Mouse (Mus musculus) ES-E14 (cell line): ENCODE measurements around the gene Col4a2. TPM values are rescaled to one million over a fixed set of nuclear protein-coding genes. Genes with fewer than 3 reads are reported as not detected.

Experiments used
- DNase-seq: peaks from one replicate; pipeline ENCODE4 v3.0.0-alpha.2; 2013; ENCODE audit warnings: low read depth, low spot score
- H3K27ac ChIP-seq: 2 replicates; pipeline ENCODE4 v1.5.1; 2012; ENCODE audit warnings: low read depth, mild to moderate bottlenecking, low read length, moderate library complexity, mixed read lengths; ENCODE audit not compliant: poor library complexity, insufficient read depth, severe bottlenecking
- H3K36me3 ChIP-seq: 2 replicates; pipeline ENCODE4 v1.6.1; 2012; ENCODE audit warnings: mild to moderate bottlenecking, low read length, moderate library complexity, mixed read lengths; ENCODE audit not compliant: control insufficient read depth, poor library complexity, insufficient read depth, severe bottlenecking
- H3K4me1 ChIP-seq, 2 experiments: fragments of 150-350 bp in 1 of 2; sonication (generic) in 1 of 2; 2 replicates each; pipeline ENCODE4 v1.6.1; 2012; ENCODE audit warnings: low read length in 2 of 2, mild to moderate bottlenecking in 1 of 2, mixed read lengths in 1 of 2; ENCODE audit not compliant: control insufficient read depth in 2 of 2, insufficient read depth in 2 of 2, poor library complexity in 1 of 2
- H3K4me3 ChIP-seq, 2 experiments: fragments of 150-350 bp in 1 of 2; sonication (generic) in 1 of 2; 2 replicates each; pipeline ENCODE4 v1.5.1; 2012; ENCODE audit warnings: low read length in 2 of 2, low read depth in 1 of 2, mild to moderate bottlenecking in 1 of 2, mixed read lengths in 1 of 2; ENCODE audit not compliant: insufficient read depth in 1 of 2, poor library complexity in 1 of 2, severe bottlenecking in 1 of 2
- H3K9ac ChIP-seq: 2 replicates; pipeline ENCODE4 v1.6.1; 2012; ENCODE audit warnings: low read depth, mild to moderate bottlenecking, low read length, mixed read lengths; ENCODE audit not compliant: poor library complexity, insufficient read depth, severe bottlenecking
- H3K9me3 ChIP-seq: fragments of 150-350 bp; sonication (generic); 2 replicates; pipeline ENCODE4 v1.6.1; 2012; ENCODE audit warnings: low read depth, mild to moderate bottlenecking, low read length; ENCODE audit not compliant: control insufficient read depth, insufficient read depth
- CHD2 ChIP-seq: IDR thresholded peaks from 2 replicates; pipeline ENCODE4 v1.6.1; 2014; ENCODE audit warnings: mild to moderate bottlenecking, low read depth, low read length, inconsistent platforms
- HCFC1 ChIP-seq: IDR thresholded peaks from 2 replicates; pipeline ENCODE4 v1.6.1; 2012; ENCODE audit warnings: low read length, inconsistent platforms, borderline replicate concordance; ENCODE audit not compliant: insufficient read depth
- MAFK ChIP-seq: IDR thresholded peaks from 2 replicates; pipeline ENCODE4 v1.6.1; 2014; ENCODE audit warnings: mild to moderate bottlenecking, low read depth, low read length, inconsistent platforms; ENCODE audit not compliant: insufficient read depth
- ZC3H11A ChIP-seq: IDR thresholded peaks from 2 replicates; pipeline ENCODE4 v1.6.1; 2012; ENCODE audit warnings: low read depth, mild to moderate bottlenecking, inconsistent platforms, low read length, borderline replicate concordance
- ZNF384 ChIP-seq: IDR thresholded peaks from 2 replicates; pipeline ENCODE4 v1.6.1; 2012; ENCODE audit warnings: low read depth, low read length, inconsistent platforms
- in situ Hi-C, 2 experiments: fragments of 600-800 bp; cut with MboI; formaldehyde crosslinking; loops; one replicate each; pipeline ENCODE4 v1.15.1; 2025; ENCODE audit warnings: low sequenced_read_pairs in 2 of 2, inconsistent platforms in 1 of 2; ENCODE audit not compliant: unreplicated experiment in 2 of 2
- total RNA-seq: library from RNA; depleted of rRNA; stranded (reverse); fragments of 300-350 nt; gene quantifications from 2 replicates; pipeline ENCODE4 v1.2.3, GENCODE M21; 2012

Gene Col4a2
- total RNA-seq, 1 experiment, result 102 TPM

GRCm38 (mm10) chr8:11393607-11394006 is 81.0 kb downstream of the Col4a2 start:
- H3K4me1 ChIP-seq, result no peaks in the 10 kb centered on the region
- TF ChIP-seq ZC3H11A, result no peak
- no peak for TF ChIP-seq CHD2
- no peak; the same call in 1 of the 2 replicates for TF ChIP-seq ZNF384
- TF ChIP-seq MAFK, result no peak
- TF ChIP-seq HCFC1, result no peak
- no peak overlapping the region for H3K4me3 ChIP-seq
- DNase-seq, result no peak
- H3K9me3 ChIP-seq, result no peaks in the 10 kb centered on the region
- H3K27ac ChIP-seq, result no peak overlapping the region
- in situ Hi-C loops, result loop anchor here (10.0 kb wide), 1 partner anchor 139 kb away; no protein-coding TSS in a partner anchor
- H3K9ac ChIP-seq, result no peak overlapping the region
- H3K36me3 ChIP-seq, result no peaks in the 10 kb centered on the region

GRCm38 (mm10) chr8:11394773-11395172 is 82.2 kb downstream of the Col4a2 start:
- H3K9ac ChIP-seq, result no peak overlapping the region
- H3K4me3 ChIP-seq, result no peak overlapping the region
- no peaks in the 10 kb centered on the region for H3K4me1 ChIP-seq
- H3K36me3 ChIP-seq, result no peaks in the 10 kb centered on the region
- no peak for DNase-seq
- no peak overlapping the region for H3K27ac ChIP-seq
- no peaks in the 10 kb centered on the region for H3K9me3 ChIP-seq
- TF ChIP-seq CHD2, result no peak
- TF ChIP-seq MAFK, result no peak
- TF ChIP-seq HCFC1, result no peak
- TF ChIP-seq ZC3H11A, result no peak
- TF ChIP-seq ZNF384, result no peak
- in situ Hi-C loops, result loop anchor here (10.0 kb wide), 1 partner anchor 140 kb away; no protein-coding TSS in a partner anchor

- Histone ChIP-seq H3K4me3 (no peak overlapping the region), H3K9ac (no peak overlapping the region), H3K36me3 (no peaks in the 10 kb centered on the region), H3K4me1 (no peaks in the 10 kb centered on the region), H3K9me3 (no peaks in the 10 kb centered on the region), H3K27ac (no peak overlapping the region)
- DNase-seq, result no peak
- no peak for TF ChIP-seq CHD2
- TF ChIP-seq HCFC1, result no peak
- TF ChIP-seq ZNF384, result no peak
- no peak for TF ChIP-seq MAFK
- TF ChIP-seq ZC3H11A, result no peak
- in situ Hi-C loops, result loop anchor here (10.0 kb wide), 1 partner anchor 141 kb away; no protein-coding TSS in a partner anchor
Measured at GRCm38 (mm10) chr8:11395601-11396000, 83.0 kb downstream of the Col4a2 start.

GRCm38 (mm10) chr8:11396111-11396510 is 83.5 kb downstream of the Col4a2 start:
- TF ChIP-seq ZNF384 (no peak), MAFK (no peak), HCFC1 (no peak), CHD2 (no peak), ZC3H11A (no peak)
- no peak for DNase-seq
- Histone ChIP-seq H3K4me1 (no peaks in the 10 kb centered on the region), H3K27ac (no peak overlapping the region), H3K9me3 (no peaks in the 10 kb centered on the region), H3K9ac (no peak overlapping the region), H3K4me3 (no peak overlapping the region), H3K36me3 (no peaks in the 10 kb centered on the region)
- in situ Hi-C loops, result loop anchor here (10.0 kb wide), 1 partner anchor 141 kb away; no protein-coding TSS in a partner anchor

- TF ChIP-seq MAFK, result no peak
- no peak for TF ChIP-seq CHD2
- no peak for TF ChIP-seq HCFC1
- no peak for TF ChIP-seq ZNF384
- TF ChIP-seq ZC3H11A, result no peak
- in situ Hi-C loops, result loop anchor here (10.0 kb wide), 1 partner anchor 142 kb away; no protein-coding TSS in a partner anchor
- no peak overlapping the region for H3K9ac ChIP-seq
- no peak overlapping the region for H3K4me3 ChIP-seq
- no peaks in the 10 kb centered on the region for H3K4me1 ChIP-seq
- DNase-seq, result no peak
- no peaks in the 10 kb centered on the region for H3K36me3 ChIP-seq
- H3K27ac ChIP-seq, result no peak overlapping the region
- no peaks in the 10 kb centered on the region for H3K9me3 ChIP-seq
Measured at GRCm38 (mm10) chr8:11397126-11397525, 84.5 kb downstream of the Col4a2 start.
